Mouse (Mus musculus): ENCODE measurements around the gene Nr1d1. TPM values are rescaled to one million over a fixed set of nuclear protein-coding genes. Genes with fewer than 3 reads are reported as not detected.
A peak's percentile ranks its signal among the peaks of the same experiment; 100 is the strongest.

The Nr1d1 gene
- polyA plus RNA-seq, 1 experiment from 2014 or later: 3.5 TPM

DNA sequence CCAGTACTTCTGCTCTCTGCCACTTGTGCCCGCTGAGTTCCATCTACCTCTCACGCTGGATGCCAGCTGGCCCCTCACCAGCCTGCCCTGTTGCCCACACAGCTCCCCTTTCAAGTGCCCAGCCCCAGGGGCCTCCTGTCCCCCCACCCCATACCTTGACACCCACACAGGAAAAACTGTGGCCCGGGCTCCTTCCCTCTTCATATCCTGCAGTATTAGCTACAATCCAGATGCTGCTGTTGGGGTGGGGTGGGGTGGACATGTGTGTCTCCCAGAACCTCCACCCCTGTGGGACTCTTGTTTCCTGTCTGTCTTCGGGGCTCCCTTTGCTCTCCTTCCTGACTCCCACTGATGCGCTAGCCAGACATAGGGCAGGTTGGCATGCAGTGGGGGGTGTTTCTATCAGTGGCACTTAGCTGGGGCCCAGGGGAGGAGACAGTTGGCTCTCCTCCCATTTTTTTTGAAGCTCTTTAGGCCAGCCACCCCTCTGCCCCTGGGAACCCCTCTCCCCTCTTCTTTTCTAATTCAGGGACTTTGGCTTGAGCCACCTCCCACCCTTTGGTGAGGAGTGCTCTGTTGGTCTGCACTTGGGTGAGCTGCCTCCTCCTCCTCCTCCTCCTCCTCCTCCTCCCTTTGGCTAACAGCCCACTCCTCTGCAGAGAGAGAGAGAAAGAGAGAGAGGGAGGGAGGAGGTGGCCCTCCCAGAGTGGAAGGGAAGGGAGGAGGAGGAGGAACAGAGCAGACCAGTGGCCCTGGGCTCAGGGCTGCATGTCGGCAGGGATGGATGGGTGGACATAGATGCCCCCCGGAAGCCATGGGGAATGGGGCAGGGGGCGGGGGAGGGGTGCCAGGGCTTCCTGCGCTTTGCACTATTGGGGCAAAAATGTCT is 9.5 kb downstream of the Nr1d1 start:
- peaks cover 25% of the 10 kb centered on the region for H3K36me3 ChIP-seq (ENCODE audit: insufficient read depth, low read length)
- H3K27ac ChIP-seq: peak overlapping the region; percentile 36; the same call in 1 of the 2 replicates
- H3K27me3 ChIP-seq (ENCODE audit: insufficient read depth, low read length): no peaks in the 10 kb centered on the region
- TF ChIP-seq CTCF (IDR thresholded peaks at IDR 0.05; ENCODE audit: low read depth): no peak
- no peak overlapping the region; the same call in 1 of the 2 replicates for H3K4me2 ChIP-seq (ENCODE audit: low read length)
- H3K4me3 ChIP-seq (replicated peaks; ENCODE audit: low read depth, low read length): no peak overlapping the region
- no peaks in the 10 kb centered on the region for H3K9me3 ChIP-seq (replicated peaks; ENCODE audit: low read length)
- WGBS: 34% methylated on average over 8 of the region's 9 CpGs
- ATAC-seq (replicated peaks; ENCODE audit: low FRiP score, low read depth) (no peak), DNase-seq (ENCODE audit: low spot score) (peak; percentile 61)
- no peak overlapping the region for H3K9ac ChIP-seq (ENCODE audit: low read depth, low read length)
- H3K4me1 ChIP-seq (replicated peaks; ENCODE audit: insufficient read depth, low read length): peaks cover 26% of the 10 kb centered on the region; the same call in 1 of the 2 replicates

DNA sequence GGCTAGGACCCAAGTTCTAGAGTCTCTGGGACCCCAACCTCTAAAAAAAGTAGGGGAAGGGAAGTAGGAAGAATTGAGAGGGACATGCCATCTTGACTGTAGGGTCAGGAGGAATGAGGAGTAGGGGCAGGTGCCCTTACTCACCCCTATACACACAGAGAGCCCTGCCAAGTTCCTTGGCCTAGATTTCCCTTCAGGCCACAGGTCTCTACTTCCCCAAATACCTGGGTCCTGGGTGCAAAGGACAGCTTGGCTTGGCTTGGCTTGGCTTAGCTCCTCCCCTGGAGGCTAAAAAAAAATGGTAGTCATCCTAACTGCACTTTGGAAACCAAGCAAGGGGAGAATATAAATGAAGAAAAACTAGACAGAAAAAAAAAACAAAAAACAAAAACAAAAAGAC is 10.4 kb downstream of the Nr1d1 start:
- Histone ChIP-seq H3K27me3 (ENCODE audit: insufficient read depth, low read length) (no peaks in the 10 kb centered on the region), H3K9ac (ENCODE audit: low read depth, low read length) (no peak overlapping the region), H3K27ac (no peak overlapping the region), H3K36me3 (ENCODE audit: insufficient read depth, low read length) (peaks cover 26% of the 10 kb centered on the region), H3K9me3 (replicated peaks; ENCODE audit: low read length) (no peaks in the 10 kb centered on the region), H3K4me1 (replicated peaks; ENCODE audit: insufficient read depth, low read length) (peaks cover 26% of the 10 kb centered on the region; the same call in 1 of the 2 replicates), H3K4me2 (ENCODE audit: low read length) (no peak overlapping the region), H3K4me3 (replicated peaks; ENCODE audit: low read depth, low read length) (no peak overlapping the region)
- no peak for DNase-seq (ENCODE audit: low spot score)
- no peak for ATAC-seq (replicated peaks; ENCODE audit: low FRiP score, low read depth)
- TF ChIP-seq CTCF (IDR thresholded peaks at IDR 0.05; ENCODE audit: low read depth): no peak

DNA sequence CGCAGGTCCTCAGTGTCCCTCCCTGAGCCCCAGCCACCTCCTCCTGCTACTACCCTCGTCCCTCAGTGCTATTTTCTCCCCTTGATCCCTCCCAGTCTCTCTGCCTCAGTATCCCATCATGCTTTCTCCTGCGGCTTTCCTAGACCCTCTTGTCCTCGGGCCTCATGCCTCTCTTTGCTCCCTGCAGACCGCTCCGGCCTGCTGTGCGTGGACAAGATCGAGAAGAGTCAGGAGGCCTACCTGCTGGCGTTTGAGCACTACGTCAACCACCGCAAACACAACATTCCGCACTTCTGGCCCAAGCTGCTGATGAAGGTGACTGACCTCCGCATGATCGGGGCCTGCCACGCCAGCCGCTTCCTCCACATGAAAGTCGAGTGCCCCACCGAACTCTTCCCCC is 11.0 kb downstream of the Nr1d1 start:
- Histone ChIP-seq H3K9me3 (replicated peaks; ENCODE audit: low read length) (no peaks in the 10 kb centered on the region), H3K4me3 (replicated peaks; ENCODE audit: low read depth, low read length) (no peak overlapping the region), H3K27ac (no peak overlapping the region), H3K36me3 (ENCODE audit: insufficient read depth, low read length) (peaks cover 26% of the 10 kb centered on the region), H3K9ac (ENCODE audit: low read depth, low read length) (no peak overlapping the region), H3K27me3 (ENCODE audit: insufficient read depth, low read length) (no peaks in the 10 kb centered on the region), H3K4me2 (ENCODE audit: low read length) (no peak overlapping the region), H3K4me1 (replicated peaks; ENCODE audit: insufficient read depth, low read length) (peaks cover 23% of the 10 kb centered on the region; the same call in 1 of the 2 replicates)
- DNase-seq (ENCODE audit: low spot score): no peak
- TF ChIP-seq CTCF (IDR thresholded peaks at IDR 0.05; ENCODE audit: low read depth): no peak
- 75% methylated on average over 18 of the region's 18 CpGs for WGBS
- ATAC-seq (replicated peaks; ENCODE audit: low FRiP score, low read depth): no peak

DNA sequence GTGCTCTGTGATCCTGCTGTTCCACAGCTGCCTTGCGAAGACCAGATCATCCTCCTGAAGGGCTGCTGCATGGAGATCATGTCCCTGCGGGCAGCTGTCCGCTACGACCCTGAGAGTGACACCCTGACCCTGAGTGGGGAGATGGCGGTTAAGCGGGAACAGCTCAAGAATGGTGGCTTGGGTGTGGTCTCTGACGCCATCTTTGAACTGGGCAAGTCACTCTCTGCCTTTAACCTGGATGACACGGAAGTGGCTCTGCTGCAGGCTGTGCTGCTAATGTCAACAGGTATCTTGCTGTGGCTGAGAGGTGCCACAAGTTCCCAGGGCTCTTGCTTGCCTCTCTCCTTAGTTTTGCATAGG is 11.7 kb downstream of the Nr1d1 start:
- Histone ChIP-seq H3K36me3 (ENCODE audit: insufficient read depth, low read length) (peaks cover 28% of the 10 kb centered on the region), H3K4me3 (replicated peaks; ENCODE audit: low read depth, low read length) (no peak overlapping the region), H3K4me1 (replicated peaks; ENCODE audit: insufficient read depth, low read length) (peaks cover 19% of the 10 kb centered on the region; the same call in 1 of the 2 replicates), H3K9ac (ENCODE audit: low read depth, low read length) (no peak overlapping the region), H3K9me3 (replicated peaks; ENCODE audit: low read length) (no peaks in the 10 kb centered on the region), H3K27ac (no peak overlapping the region), H3K27me3 (ENCODE audit: insufficient read depth, low read length) (no peaks in the 10 kb centered on the region), H3K4me2 (ENCODE audit: low read length) (no peak overlapping the region)
- DNase-seq (ENCODE audit: low spot score) (no peak), ATAC-seq (replicated peaks; ENCODE audit: low FRiP score, low read depth) (no peak)
- TF ChIP-seq CTCF (IDR thresholded peaks at IDR 0.05; ENCODE audit: low read depth): no peak
- 78% methylated on average over 8 of the region's 8 CpGs for WGBS

DNA sequence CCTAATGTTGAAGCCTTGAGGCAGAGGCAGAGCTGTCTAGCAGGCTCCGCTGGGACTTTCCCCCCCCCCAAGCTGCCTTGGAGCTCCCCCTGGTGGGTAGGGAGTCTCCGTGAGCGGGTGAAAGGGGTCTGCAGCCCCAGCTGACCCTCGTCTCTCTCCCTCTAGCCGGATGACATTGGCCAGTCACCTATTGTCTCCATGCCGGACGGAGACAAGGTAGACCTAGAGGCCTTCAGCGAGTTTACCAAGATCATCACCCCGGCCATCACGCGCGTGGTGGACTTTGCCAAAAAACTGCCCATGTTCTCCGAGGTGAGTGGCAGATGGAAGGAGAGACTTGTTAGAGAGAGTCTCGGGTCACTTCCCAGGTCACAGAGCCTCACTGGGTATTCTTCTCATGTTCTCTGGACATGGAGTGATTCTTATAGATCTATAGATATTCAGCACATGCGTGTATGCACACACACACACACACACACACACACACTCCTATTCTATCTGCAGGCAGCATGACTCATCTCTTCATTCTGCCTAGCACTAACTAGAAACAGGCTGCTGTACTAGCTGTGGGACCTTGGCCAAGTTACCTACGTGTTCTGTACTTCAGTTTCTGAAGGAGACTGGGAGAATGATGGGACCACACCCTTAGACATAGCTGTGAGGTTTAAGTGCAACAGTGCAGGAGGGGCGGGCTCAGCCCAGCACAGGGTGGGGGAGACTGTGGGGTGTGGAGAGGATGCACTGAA is 12.2 kb downstream of the Nr1d1 start:
- 57% methylated on average over 17 of the region's 17 CpGs for WGBS

DNA sequence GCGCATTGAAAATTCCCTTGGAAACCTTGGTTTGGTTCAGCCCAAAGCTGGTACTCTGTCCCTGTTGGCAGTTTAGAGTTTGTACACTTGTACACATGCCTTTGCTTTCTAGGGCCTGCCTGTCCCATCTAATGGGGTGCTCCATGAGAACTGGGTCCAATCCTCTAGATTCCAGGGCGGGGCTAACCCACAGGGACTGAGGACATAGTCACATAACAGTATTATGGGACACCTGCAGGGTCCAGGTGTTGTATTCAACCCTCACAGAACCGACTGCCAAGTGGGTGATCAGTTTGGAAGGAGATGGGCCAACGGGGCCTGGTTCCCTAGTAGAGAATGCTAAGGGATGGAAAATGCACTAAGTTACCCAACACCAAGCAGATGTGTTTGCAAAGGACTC is 13.2 kb downstream of the Nr1d1 start:
- 93% methylated on average over 4 of the region's 4 CpGs for WGBS
- Histone ChIP-seq H3K27ac (no peak overlapping the region), H3K9ac (ENCODE audit: low read depth, low read length) (no peak overlapping the region), H3K4me2 (ENCODE audit: low read length) (no peak overlapping the region), H3K36me3 (ENCODE audit: insufficient read depth, low read length) (peaks cover 37% of the 10 kb centered on the region), H3K4me1 (replicated peaks; ENCODE audit: insufficient read depth, low read length) (peaks cover 14% of the 10 kb centered on the region; the same call in 1 of the 2 replicates), H3K27me3 (ENCODE audit: insufficient read depth, low read length) (no peaks in the 10 kb centered on the region), H3K9me3 (replicated peaks; ENCODE audit: low read length) (no peaks in the 10 kb centered on the region), H3K4me3 (replicated peaks; ENCODE audit: low read depth, low read length) (no peak overlapping the region)
- ATAC-seq (replicated peaks; ENCODE audit: low FRiP score, low read depth) (no peak), DNase-seq (ENCODE audit: low spot score) (no peak)
- TF ChIP-seq CTCF (IDR thresholded peaks at IDR 0.05; ENCODE audit: low read depth): no peak

More for the DNA sequence above, 12.2 kb downstream of the Nr1d1 start:
- peak; percentile 66 for TF ChIP-seq CTCF (IDR thresholded peaks at IDR 0.05; ENCODE audit: low read depth)
- Histone ChIP-seq H3K36me3 (ENCODE audit: insufficient read depth, low read length) (peaks cover 31% of the 10 kb centered on the region), H3K9ac (ENCODE audit: low read depth, low read length) (no peak overlapping the region), H3K27ac (no peak overlapping the region), H3K4me2 (ENCODE audit: low read length) (no peak overlapping the region), H3K9me3 (replicated peaks; ENCODE audit: low read length) (no peaks in the 10 kb centered on the region), H3K4me3 (replicated peaks; ENCODE audit: low read depth, low read length) (no peak overlapping the region), H3K27me3 (ENCODE audit: insufficient read depth, low read length) (no peaks in the 10 kb centered on the region), H3K4me1 (replicated peaks; ENCODE audit: insufficient read depth, low read length) (peaks cover 19% of the 10 kb centered on the region; the same call in 1 of the 2 replicates)
- ATAC-seq (replicated peaks; ENCODE audit: low FRiP score, low read depth) (no peak; the same call in 1 of the 2 replicates), DNase-seq (ENCODE audit: low spot score) (no peak)
